Mouse (Mus musculus): ENCODE measurements around the gene Rtp2. TPM values are rescaled to one million over a fixed set of nuclear protein-coding genes. Genes with fewer than 3 reads are reported as not detected.
"Not testable (repeated sequence)": the region's sequence is repeated elsewhere in the genome, so short reads cannot be mapped to it uniquely, and the experiment has no call there.

The Rtp2 gene
- polyA plus RNA-seq, 1 experiment from 2014 or later = 0.10 TPM

DNA sequence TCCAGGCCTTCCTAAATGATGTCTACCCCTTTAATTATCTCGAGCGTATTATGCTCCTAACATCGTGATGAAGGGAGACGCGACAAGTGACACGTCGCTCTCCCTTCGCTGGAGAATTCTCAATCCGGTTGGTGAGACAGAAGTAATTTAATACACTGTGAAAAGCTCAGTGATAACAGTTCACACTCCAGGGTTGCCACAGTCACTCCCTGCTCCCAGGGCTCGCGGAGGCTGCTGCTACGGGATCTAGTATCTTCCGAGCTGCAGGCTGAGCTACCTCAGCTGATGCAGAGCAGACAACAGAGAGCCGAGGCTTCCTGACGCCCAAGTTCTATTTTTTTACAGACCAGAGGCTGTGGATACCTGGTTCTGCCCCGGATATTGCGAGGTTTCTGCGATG is 919 bp downstream of the Rtp2 start:
- no peak for DNase-seq (ENCODE audit: low spot score)
- no peaks in the 10 kb centered on the region for H3K27me3 ChIP-seq (replicated peaks; ENCODE audit: low read depth, poor library complexity, severe bottlenecking)
- H3K27ac ChIP-seq (replicated peaks) = no peak overlapping the region
- WGBS = 81% methylated on average over 18 of the region's 18 CpGs
- no peaks in the 10 kb centered on the region for H3K4me1 ChIP-seq
- H3K36me3 ChIP-seq (replicated peaks) = no peaks in the 10 kb centered on the region
- H3K4me3 ChIP-seq = no peak overlapping the region
- no peaks in the 10 kb centered on the region for H3K9me3 ChIP-seq

DNA sequence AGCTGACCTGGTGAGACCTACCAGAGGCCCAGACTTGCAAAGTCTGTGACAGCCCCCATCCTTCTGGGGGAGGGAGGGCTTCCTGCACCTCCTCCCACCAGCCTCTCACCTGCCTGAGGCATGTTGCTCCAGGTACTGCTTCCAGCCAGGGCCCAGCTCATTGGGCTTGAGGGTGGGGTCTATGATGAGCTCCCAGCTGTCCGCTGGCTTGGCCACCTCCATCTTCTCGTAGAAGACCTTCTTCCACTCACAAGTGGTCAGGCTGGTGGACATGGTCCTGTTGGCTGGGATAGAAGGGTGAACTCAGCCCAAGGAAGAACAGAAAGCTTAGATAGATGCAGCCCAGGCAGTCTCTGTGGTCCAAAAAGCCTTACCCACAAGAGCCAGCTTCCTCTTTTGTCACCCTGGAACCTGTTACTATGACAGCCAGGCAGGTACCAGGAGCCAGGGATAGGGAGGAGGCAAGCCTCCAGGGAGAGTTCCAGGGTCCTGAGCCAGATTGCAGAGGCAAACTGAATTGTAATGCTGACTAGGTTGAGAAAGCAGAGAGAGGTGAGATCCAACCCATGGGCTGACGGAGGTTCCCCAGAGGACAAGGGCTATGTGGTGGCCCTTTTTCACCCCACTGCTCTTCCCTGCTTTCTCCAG is 1.6 kb downstream of the Rtp2 start:
- H3K9me3 ChIP-seq = no peaks in the 10 kb centered on the region
- no peaks in the 10 kb centered on the region for H3K27me3 ChIP-seq (replicated peaks; ENCODE audit: low read depth, poor library complexity, severe bottlenecking)
- H3K36me3 ChIP-seq (replicated peaks) = no peaks in the 10 kb centered on the region
- no peak overlapping the region for H3K4me3 ChIP-seq
- 86% methylated on average over 3 of the region's 3 CpGs for WGBS
- no peaks in the 10 kb centered on the region for H3K4me1 ChIP-seq
- no peak overlapping the region for H3K27ac ChIP-seq (replicated peaks)
- DNase-seq (ENCODE audit: low spot score) = no peak

DNA sequence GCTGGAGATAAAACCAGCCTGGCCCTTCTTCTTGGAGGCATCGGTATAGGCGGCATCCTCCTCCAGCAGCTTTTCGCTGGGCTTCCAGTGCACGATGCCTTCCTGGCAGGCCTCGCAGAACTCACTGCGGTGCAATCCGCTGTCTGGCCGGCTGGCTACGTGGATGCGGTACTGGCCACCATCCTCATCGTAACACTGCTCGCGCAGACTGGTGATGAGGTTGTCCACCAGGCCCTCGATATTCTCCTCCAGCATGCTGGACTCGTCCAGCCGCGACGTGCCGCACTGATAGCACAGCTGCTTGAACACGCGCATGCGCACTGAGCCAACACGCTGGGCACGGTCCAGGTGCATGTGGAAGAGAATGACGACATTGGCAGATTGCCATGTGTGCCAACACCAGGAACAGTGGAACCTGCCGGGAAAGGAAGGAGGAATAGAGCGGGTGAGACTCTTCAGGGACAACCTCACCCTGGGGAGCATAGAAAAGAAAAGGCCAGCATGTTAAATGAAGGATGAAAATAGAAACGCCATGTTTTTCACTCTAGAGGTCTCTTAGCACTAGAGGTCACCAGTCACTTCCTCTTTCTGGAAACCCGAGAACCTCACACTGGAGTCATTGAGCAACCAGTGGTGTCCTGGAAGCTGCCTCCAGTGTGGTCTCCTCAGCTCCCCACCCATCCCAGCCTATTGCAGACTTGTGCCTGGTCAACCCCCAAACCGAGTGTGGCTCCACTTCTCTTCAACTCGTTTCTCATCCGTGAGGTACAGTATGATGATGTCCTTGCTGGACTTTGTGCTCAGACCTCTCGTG is 4.7 kb downstream of the Rtp2 start:
- 92% methylated on average over 33 of the region's 33 CpGs for WGBS
- no peaks in the 10 kb centered on the region for H3K36me3 ChIP-seq (replicated peaks)
- no peaks in the 10 kb centered on the region for H3K27me3 ChIP-seq (replicated peaks; ENCODE audit: low read depth, poor library complexity, severe bottlenecking)
- H3K4me1 ChIP-seq = no peaks in the 10 kb centered on the region
- no peaks in the 10 kb centered on the region for H3K9me3 ChIP-seq
- no peak overlapping the region for H3K27ac ChIP-seq (replicated peaks)
- no peak overlapping the region for H3K4me3 ChIP-seq
- no peak for DNase-seq (ENCODE audit: low spot score)

DNA sequence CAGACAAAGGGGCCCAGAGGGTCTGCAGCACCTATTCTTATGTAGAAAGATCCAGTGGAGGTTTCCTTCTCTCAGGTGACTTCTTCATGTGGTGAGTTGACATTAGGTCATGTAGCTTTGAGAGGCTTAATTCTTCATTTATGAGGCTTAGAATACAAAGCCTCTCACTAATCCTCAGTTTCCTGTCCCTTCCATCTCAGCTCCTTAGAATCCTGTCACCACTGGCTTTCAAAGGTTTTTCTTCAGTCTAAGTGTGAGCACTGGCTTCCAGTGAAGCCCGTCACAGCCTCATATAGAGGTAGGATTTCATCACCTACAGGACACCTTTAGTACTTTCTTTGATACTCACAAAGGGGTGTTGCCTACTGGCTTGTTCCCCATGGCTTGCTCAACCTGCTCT is 9.3 kb downstream of the Rtp2 start:
- DNase-seq (ENCODE audit: low spot score) = no peak

GRCm38 (mm10) chr16:23921697-23922096 is 10.5 kb downstream of the Rtp2 start:
- no peak for DNase-seq (ENCODE audit: low spot score)
- Histone ChIP-seq H3K27ac (replicated peaks) (no peak overlapping the region), H3K27me3 (replicated peaks; ENCODE audit: low read depth, poor library complexity, severe bottlenecking) (no peaks in the 10 kb centered on the region), H3K4me3 (no peak overlapping the region), H3K36me3 (replicated peaks) (no peaks in the 10 kb centered on the region), H3K4me1 (no peaks in the 10 kb centered on the region), H3K9me3 (no peaks in the 10 kb centered on the region)
- WGBS = 74% methylated on average over 5 of the region's 5 CpGs

More for the DNA sequence above, 9.3 kb downstream of the Rtp2 start:
- WGBS = 85% methylated on average over 1 of the region's 1 CpGs
- Histone ChIP-seq H3K4me3 (no peak overlapping the region), H3K4me1 (no peaks in the 10 kb centered on the region), H3K9me3 (no peaks in the 10 kb centered on the region), H3K27me3 (replicated peaks; ENCODE audit: low read depth, poor library complexity, severe bottlenecking) (no peaks in the 10 kb centered on the region), H3K27ac (replicated peaks) (no peak overlapping the region), H3K36me3 (replicated peaks) (no peaks in the 10 kb centered on the region)

GRCm38 (mm10) chr16:23919418-23919817 is 12.8 kb downstream of the Rtp2 start:
- Histone ChIP-seq H3K36me3 (replicated peaks) (no peaks in the 10 kb centered on the region), H3K4me3 (no peak overlapping the region), H3K27me3 (replicated peaks; ENCODE audit: low read depth, poor library complexity, severe bottlenecking) (no peaks in the 10 kb centered on the region), H3K9me3 (no peaks in the 10 kb centered on the region), H3K27ac (replicated peaks) (no peak overlapping the region), H3K4me1 (no peaks in the 10 kb centered on the region)
- no peak for DNase-seq (ENCODE audit: low spot score)
- WGBS = 88% methylated on average over 2 of the region's 2 CpGs

DNA sequence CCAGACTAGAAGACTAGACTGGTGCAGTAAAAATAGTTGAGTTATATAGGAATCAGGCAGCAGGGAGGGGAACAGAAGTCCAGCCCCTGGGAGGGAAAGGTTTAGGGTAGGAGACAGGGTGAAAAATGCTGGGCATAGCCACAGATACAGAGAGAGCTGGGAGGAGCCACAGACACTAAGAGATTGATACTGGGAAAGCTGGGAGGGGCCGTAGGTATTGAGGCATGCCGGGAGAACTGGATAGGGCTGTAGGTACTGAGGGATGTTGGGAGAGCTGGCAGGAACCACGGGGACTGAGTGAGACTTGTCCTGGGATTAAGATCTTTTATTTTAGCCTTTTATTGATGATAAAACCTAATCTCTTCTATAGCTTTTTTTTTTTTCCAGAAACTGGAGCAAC is 18.8 kb downstream of the Rtp2 start:
- DNase-seq (ENCODE audit: low spot score) = no peak
- 51% methylated on average over 3 of the region's 3 CpGs for WGBS
- Histone ChIP-seq H3K4me1 (0 out of 2 replicates have a peak, but pooled peaks cover 4% of the 10 kb centered on the region), H3K27ac (replicated peaks) (no peak overlapping the region), H3K36me3 (replicated peaks) (no peaks in the 10 kb centered on the region), H3K9me3 (peaks cover 5% of the 10 kb centered on the region; the same call in 1 of the 2 replicates), H3K27me3 (replicated peaks; ENCODE audit: low read depth, poor library complexity, severe bottlenecking) (no peaks in the 10 kb centered on the region), H3K4me3 (no peak overlapping the region)

- DNase-seq (ENCODE audit: low spot score) = no peak
- Histone ChIP-seq H3K27me3 (replicated peaks; ENCODE audit: low read depth, poor library complexity, severe bottlenecking) (no peaks in the 10 kb centered on the region), H3K27ac (replicated peaks) (no peak overlapping the region), H3K4me1 (0 out of 2 replicates have a peak, but pooled peaks cover 4% of the 10 kb centered on the region), H3K4me3 (no peak overlapping the region), H3K9me3 (peaks cover 5% of the 10 kb centered on the region; the same call in 1 of the 2 replicates), H3K36me3 (replicated peaks) (no peaks in the 10 kb centered on the region)
- WGBS = 84% methylated on average over 13 of the region's 13 CpGs
These were observed 19.5 kb downstream of the Rtp2 start for GRCm38 (mm10) chr16:23912741-23913140.

DNA sequence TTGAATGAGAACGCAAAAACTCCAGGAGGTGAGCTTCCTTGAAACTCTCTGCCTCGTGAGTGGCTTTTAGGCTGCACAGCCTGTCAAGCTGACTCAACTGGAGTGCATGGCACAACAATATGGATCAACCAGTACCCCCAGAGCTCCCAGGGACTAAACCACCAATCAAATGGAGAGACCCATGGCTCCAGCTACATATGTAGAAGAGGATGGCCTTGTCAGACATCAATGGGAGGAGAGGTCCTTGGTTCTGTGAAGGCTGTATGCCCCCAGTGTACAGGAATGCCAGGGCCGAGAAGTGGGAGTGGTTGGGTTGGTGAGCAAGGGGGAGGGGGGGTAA is 23.2 kb downstream of the Rtp2 start:
- H3K36me3 ChIP-seq (replicated peaks); H3K27ac ChIP-seq (replicated peaks); H3K27me3 ChIP-seq (replicated peaks; ENCODE audit: low read depth, poor library complexity, severe bottlenecking); H3K4me1 ChIP-seq; H3K9me3 ChIP-seq; DNase-seq (ENCODE audit: low spot score); H3K4me3 ChIP-seq: not testable (repeated sequence)
- 84% methylated on average over 3 of the region's 3 CpGs for WGBS

DNA sequence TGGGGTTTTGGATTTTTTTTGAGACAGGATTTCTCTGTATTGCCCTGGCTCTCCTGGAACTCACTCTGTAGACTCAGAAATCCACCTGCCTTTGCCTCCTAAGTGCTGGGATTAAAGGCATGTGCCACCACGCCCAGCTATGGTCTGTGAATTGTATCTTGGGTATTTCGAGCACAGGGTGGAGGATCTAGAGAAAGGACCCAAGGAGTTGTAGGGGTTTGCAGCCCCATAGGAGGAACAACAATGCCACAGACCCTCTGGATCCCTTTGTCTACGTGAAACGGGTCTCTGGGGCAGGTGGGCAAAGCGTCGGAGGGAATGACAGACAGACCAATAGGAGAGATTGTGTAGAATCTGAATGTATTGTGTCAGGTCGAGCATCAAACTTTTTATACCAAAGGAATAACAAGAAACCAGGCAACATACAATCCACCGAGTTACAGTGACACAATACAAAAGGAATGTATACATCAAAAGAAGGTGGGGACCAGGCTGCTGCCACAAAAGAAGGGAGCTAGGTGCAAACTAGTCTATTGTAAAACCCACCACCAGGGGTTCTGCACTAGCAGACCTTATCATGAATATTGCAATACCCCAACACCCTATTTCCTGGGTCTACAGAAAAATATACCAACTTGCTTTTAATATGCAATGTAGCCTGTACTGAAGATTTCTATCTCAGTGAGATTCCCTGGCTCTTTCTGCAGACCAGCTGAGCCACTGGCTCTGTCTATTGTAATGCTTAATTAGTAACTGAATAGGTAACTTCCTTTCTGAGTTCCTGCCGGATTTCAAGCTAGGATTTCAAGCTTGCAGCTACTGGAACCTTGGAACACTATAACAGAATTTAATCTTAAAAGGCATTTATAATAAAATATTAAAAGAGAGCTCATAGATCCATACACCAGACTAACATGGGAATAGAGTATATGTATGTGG is 23.8 kb downstream of the Rtp2 start:
- not testable (repeated sequence) for H3K36me3 ChIP-seq (replicated peaks); H3K27me3 ChIP-seq (replicated peaks; ENCODE audit: low read depth, poor library complexity, severe bottlenecking); H3K4me1 ChIP-seq; H3K9me3 ChIP-seq; H3K4me3 ChIP-seq; DNase-seq (ENCODE audit: low spot score); H3K27ac ChIP-seq (replicated peaks)
- 87% methylated on average over 9 of the region's 9 CpGs for WGBS

DNA sequence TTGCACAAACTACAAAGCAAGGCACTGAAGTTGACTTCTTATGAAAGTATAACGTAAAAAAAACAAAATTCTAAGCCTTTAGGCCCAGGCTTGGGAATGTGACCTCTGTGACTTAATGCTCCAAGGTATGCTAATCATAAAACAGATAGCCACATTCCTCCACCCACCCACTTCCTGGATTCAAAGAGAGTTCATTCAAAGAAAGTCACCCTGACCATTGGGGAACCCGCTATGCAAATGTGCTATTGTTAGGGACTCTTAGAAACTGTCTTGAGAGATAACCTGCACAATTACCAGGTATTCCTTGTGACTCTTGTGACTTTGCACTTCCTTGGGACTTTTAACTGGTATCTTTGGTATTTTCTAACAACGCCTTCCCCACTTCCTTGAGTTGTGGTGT is 25.6 kb downstream of the Rtp2 start:
- not testable (repeated sequence) for H3K4me3 ChIP-seq; DNase-seq (ENCODE audit: low spot score); H3K9me3 ChIP-seq; H3K27me3 ChIP-seq (replicated peaks; ENCODE audit: low read depth, poor library complexity, severe bottlenecking); H3K4me1 ChIP-seq; H3K36me3 ChIP-seq (replicated peaks); H3K27ac ChIP-seq (replicated peaks)
- 87% methylated on average over 3 of the region's 3 CpGs for WGBS

DNA sequence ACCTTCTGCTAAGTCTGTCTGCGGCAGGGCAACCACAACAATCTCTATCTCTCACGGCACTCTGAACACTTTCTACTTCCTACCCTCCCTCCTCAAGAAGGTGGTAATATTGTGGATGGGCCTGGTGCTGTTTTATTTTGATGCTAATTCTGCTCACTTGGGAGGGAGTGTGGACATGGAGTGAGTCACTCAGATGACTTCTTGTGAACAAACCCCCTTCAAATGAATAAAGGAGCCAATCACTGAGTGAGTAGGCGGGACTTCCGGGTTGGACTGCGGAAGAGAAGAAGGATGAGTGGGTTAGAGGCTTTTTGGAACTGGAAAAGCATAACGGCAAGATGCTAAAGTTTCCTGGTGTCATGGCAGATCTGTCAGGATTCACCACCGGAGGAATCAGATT is 30.8 kb downstream of the Rtp2 start:
- Histone ChIP-seq H3K4me3 (no peak overlapping the region), H3K4me1 (peaks cover 16% of the 10 kb centered on the region), H3K36me3 (replicated peaks) (no peaks in the 10 kb centered on the region), H3K9me3 (no peaks in the 10 kb centered on the region), H3K27me3 (replicated peaks; ENCODE audit: low read depth, poor library complexity, severe bottlenecking) (peaks cover 16% of the 10 kb centered on the region), H3K27ac (replicated peaks) (no peak overlapping the region)
- WGBS = 91% methylated on average over 7 of the region's 7 CpGs
- no peak for DNase-seq (ENCODE audit: low spot score)

All from embryonic facial prominence, embryonic 10.5 days (tissue).